Mouse (Mus musculus) stomach, embryonic 14.5 days (tissue): ENCODE measurements around the gene Acsl1. TPM values are rescaled to one million over a fixed set of nuclear protein-coding genes. Genes with fewer than 3 reads are reported as not detected.

Source experiments
- ATAC-seq: fragments of 200-750 bp; cut with Nextera tagmentation; 2 replicates; pipeline ENCODE4 v1.8.0; 2017; ENCODE audit warnings: low read depth, moderate TSS enrichment; ENCODE audit not compliant: insufficient number of reproducible peaks, insufficient read depth, low FRiP score
- H3K27ac ChIP-seq: fragments of 300-500 bp; sonication (generic); 2 replicates; pipeline ENCODE4 v1.5.1; 2014; ENCODE audit warnings: mild to moderate bottlenecking, low read length, moderate library complexity, mixed read lengths
- H3K27me3 ChIP-seq: fragments of 300-500 bp; sonication (generic); 2 replicates; pipeline ENCODE4 v1.6.1; 2014; ENCODE audit warnings: low read length, control low read depth, mixed read lengths; ENCODE audit not compliant: control insufficient read depth, insufficient read depth
- H3K36me3 ChIP-seq: fragments of 300-500 bp; sonication (generic); 2 replicates; pipeline ENCODE4 v1.6.1; 2014; ENCODE audit warnings: mild to moderate bottlenecking, control low read depth, low read length, moderate library complexity, mixed read lengths; ENCODE audit not compliant: control insufficient read depth, insufficient read depth
- H3K4me1 ChIP-seq: fragments of 300-500 bp; sonication (generic); 2 replicates; pipeline ENCODE4 v1.6.1; 2014; ENCODE audit warnings: low read length, control low read depth, mixed read lengths; ENCODE audit not compliant: control insufficient read depth, insufficient read depth
- H3K4me2 ChIP-seq: fragments of 300-500 bp; sonication (generic); replicated peaks from 2 replicates; pipeline ENCODE4 v1.6.1; 2014; ENCODE audit warnings: low read depth, low read length, control low read depth
- H3K4me3 ChIP-seq: fragments of 300-500 bp; sonication (generic); 2 replicates; pipeline ENCODE4 v1.5.1; 2014; ENCODE audit warnings: low read depth, low read length, control low read depth
- H3K9ac ChIP-seq: fragments of 300-500 bp; sonication (generic); replicated peaks from 2 replicates; pipeline ENCODE4 v1.6.1; 2014; ENCODE audit warnings: low read depth, mild to moderate bottlenecking, control low read depth, low read length, moderate library complexity, mixed read lengths
- H3K9me3 ChIP-seq: fragments of 300-500 bp; sonication (generic); 2 replicates; pipeline ENCODE4 v1.6.1; 2016; ENCODE audit warnings: low read depth, low read length, control low read depth; ENCODE audit not compliant: control insufficient read depth
- WGBS: fragments of 180-500 bp; shearing (Covaris S2); extraction: QIAGEN DNeasy Blood & Tissue Kit; methylation state at CpG from one replicate; pipeline ENCODE4 v1.1.7; 2014; 5-methylcytosine and 5-hydroxymethylcytosine counted together
- polyA plus RNA-seq: library from polyadenylated mRNA; unstranded; fragments of >200 nt; fragmentation: Nextera tagmentation; extraction: Ambion mirVana; gene quantifications from 2 replicates; pipeline ENCODE4 v1.2.1, GENCODE M21; 2014

The Acsl1 gene
- polyA plus RNA-seq, 1 experiment from 2014 or later, result 17.8 TPM

DNA sequence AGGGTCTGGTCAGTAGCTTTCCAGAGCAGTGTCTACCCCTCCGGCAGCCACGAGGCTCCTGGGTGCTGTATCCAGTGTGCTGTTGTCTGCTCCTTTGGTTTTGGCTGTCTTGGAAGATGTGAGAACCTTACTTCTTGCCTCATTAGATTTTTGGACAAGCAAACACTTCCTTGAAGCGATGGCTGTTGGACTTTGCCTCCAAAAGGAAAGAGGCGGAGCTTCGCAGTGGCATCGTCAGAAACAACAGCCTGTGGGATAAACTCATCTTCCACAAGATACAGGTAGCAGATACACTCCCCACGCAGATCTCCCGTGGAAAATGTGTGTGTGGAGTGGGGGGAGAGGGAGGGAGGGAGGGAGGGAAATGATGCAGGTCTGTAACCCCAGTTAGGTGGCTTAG, 55.3 kb downstream of the Acsl1 start:
- no peak overlapping the region for H3K9ac ChIP-seq
- H3K27ac ChIP-seq, result no peak overlapping the region
- H3K27me3 ChIP-seq, result no peaks in the 10 kb centered on the region
- H3K36me3 ChIP-seq, result no peaks in the 10 kb centered on the region
- ATAC-seq, result no peak
- WGBS, result 88% methylated on average over 8 of the region's 8 CpGs
- H3K4me3 ChIP-seq, result no peak overlapping the region
- H3K4me1 ChIP-seq, result no peaks in the 10 kb centered on the region; the same call in 1 of the 2 replicates
- no peaks in the 10 kb centered on the region for H3K9me3 ChIP-seq
- no peak overlapping the region for H3K4me2 ChIP-seq

DNA sequence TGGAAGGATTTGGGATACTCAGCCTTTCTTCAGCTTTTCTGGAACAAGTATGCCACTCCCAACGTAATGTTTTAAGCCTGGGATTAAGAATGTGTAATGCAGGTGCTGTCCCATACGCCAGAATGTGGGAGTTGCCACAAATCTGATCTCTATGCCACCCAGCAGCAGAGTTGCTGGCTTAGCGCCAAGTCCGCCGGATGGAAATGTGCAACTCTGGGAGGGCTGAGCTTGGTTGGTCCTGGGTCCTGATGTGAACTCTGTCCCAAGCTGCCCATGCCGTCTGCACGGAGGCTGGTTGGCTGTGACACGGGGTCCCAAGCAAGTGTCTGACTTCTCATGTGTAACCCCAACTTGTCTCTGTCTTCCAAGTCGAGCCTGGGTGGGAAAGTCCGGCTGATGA, 56.0 kb downstream of the Acsl1 start:
- Histone ChIP-seq H3K9me3 (no peaks in the 10 kb centered on the region), H3K27ac (no peak overlapping the region), H3K9ac (no peak overlapping the region), H3K27me3 (no peaks in the 10 kb centered on the region), H3K4me1 (no peaks in the 10 kb centered on the region; the same call in 1 of the 2 replicates), H3K4me2 (no peak overlapping the region), H3K4me3 (no peak overlapping the region), H3K36me3 (0 out of 2 replicates have a peak, but pooled peaks cover 4% of the 10 kb centered on the region)
- peak; percentile 31; the same call in 1 of the 2 replicates for ATAC-seq
- WGBS, result 59% methylated on average over 10 of the region's 10 CpGs

DNA sequence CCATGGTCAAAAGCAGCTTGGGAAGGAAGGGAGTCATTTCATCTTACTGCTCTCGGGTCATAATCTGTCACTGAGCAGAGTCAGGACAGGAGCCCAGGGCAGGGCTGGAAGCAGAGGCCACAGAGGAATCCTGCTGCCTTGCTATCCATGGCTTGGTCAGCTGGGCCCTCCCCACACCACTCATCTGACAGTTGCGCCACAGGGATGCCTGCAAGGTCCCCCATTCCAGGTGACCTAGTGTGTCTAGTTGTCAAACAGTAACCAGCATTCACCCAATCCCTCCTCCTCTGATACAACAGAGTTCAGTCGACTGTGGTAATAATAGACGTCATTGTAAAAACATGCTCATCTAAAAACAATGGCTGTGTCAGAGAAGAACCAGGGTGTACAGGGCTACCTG, 58.7 kb downstream of the Acsl1 start:
- WGBS, result 69% methylated on average over 4 of the region's 4 CpGs
- H3K4me1 ChIP-seq, result no peaks in the 10 kb centered on the region; the same call in 1 of the 2 replicates
- no peak overlapping the region for H3K27ac ChIP-seq
- no peak overlapping the region for H3K9ac ChIP-seq
- ATAC-seq, result no peak
- 0 out of 2 replicates have a peak, but pooled peaks cover 6% of the 10 kb centered on the region for H3K36me3 ChIP-seq
- no peaks in the 10 kb centered on the region for H3K9me3 ChIP-seq
- H3K27me3 ChIP-seq, result no peaks in the 10 kb centered on the region
- no peak overlapping the region for H3K4me3 ChIP-seq
- no peak overlapping the region for H3K4me2 ChIP-seq

DNA sequence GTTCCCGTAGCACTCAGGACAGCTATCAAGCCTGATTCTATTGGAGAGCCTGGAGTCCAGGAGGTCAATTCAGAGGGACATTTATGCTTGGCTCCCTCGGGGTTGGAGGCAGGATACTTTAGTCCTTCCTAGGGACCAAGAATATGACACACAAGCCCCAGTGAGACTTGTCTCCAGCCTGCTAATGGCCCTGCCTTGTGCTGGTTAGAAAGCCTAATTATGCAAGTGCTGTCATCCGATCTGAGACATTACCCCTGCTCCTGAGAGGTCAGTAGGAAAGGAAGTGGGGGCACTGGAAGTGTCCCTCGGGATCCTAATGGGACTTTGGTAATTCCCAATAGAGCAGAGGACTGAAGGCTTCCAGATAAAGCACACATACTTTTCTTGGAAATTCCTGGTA, 59.7 kb downstream of the Acsl1 start:
- Histone ChIP-seq H3K4me3 (no peak overlapping the region), H3K36me3 (0 out of 2 replicates have a peak, but pooled peaks cover 6% of the 10 kb centered on the region), H3K27me3 (no peaks in the 10 kb centered on the region), H3K27ac (no peak overlapping the region), H3K9ac (no peak overlapping the region), H3K4me2 (no peak overlapping the region), H3K9me3 (no peaks in the 10 kb centered on the region), H3K4me1 (no peaks in the 10 kb centered on the region)
- 49% methylated on average over 4 of the region's 4 CpGs for WGBS
- no peak for ATAC-seq

DNA sequence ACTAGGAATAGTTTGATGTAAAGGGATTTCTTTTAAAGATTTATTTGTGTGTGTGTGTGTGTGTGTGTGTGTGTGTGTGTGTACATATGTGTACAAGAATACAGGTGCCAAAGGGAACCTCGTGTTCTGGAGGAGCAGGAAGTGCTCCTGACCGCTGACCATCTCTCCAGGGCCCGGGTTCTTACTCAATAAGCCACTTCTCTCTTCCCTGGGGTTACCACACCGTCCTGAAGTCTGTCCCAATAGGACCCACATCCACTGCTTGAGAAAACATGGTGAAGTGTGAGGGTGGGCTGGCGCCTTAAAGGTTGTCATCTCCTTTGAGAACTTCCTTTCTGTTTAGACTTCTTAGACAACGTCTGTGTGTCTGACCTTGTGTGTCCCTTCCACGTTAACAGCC, 63.1 kb downstream of the Acsl1 start:
- Histone ChIP-seq H3K4me3 (no peak overlapping the region), H3K4me1 (no peaks in the 10 kb centered on the region), H3K27me3 (no peaks in the 10 kb centered on the region), H3K27ac (no peak overlapping the region), H3K9me3 (no peaks in the 10 kb centered on the region), H3K4me2 (no peak overlapping the region), H3K36me3 (0 out of 2 replicates have a peak, but pooled peaks cover 6% of the 10 kb centered on the region), H3K9ac (no peak overlapping the region)
- ATAC-seq, result no peak
- 86% methylated on average over 7 of the region's 7 CpGs for WGBS

DNA sequence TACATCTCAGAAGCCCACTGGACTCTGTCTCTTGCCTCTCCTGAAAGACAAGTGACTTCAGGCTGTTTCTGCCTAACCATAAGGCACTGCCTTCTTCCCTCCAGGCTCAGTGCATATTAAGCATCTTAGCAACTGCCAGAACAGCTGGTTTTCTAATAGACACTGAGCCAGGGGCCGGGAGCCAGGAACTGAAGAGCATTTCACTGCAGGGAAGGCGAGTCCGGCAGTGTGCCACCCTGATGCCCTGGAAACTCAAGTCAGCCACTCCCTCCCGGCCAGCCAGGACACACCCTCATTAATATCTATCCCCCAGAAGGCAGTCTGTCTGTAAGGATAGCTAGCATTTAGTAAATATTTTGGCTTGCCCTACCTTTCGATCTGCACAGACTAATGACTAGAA, 68.9 kb downstream of the Acsl1 start:
- 0 out of 2 replicates have a peak, but pooled peaks have one; percentile 58 for ATAC-seq
- H3K9ac ChIP-seq, result no peak overlapping the region
- H3K4me2 ChIP-seq, result no peak overlapping the region
- no peak overlapping the region for H3K27ac ChIP-seq
- no peaks in the 10 kb centered on the region for H3K9me3 ChIP-seq
- H3K36me3 ChIP-seq, result no peaks in the 10 kb centered on the region
- no peak overlapping the region for H3K4me3 ChIP-seq
- no peaks in the 10 kb centered on the region for H3K27me3 ChIP-seq
- 49% methylated on average over 5 of the region's 5 CpGs for WGBS
- H3K4me1 ChIP-seq, result no peaks in the 10 kb centered on the region

DNA sequence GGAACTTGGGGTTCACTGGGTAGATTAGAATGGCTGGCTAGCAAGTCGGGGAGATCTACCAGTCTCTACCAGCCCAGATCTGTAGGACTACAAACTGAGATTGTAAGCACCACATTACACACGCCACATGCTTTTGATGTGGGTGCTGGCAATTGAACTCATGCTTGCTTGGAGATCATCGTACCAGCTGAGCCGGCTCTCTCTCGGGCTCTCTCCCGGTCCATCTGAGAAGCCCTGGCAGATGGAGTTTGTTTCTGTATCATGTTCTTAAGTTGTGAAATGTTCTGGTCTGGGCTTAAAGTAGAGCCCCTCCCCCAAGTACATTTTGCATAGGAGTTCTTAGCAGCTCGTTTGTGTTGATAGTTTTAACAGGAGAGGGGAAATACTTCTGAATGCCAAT, 72.4 kb downstream of the Acsl1 start:
- no peaks in the 10 kb centered on the region for H3K4me1 ChIP-seq
- H3K9me3 ChIP-seq, result no peaks in the 10 kb centered on the region
- H3K4me3 ChIP-seq, result no peak overlapping the region
- no peak overlapping the region for H3K9ac ChIP-seq
- H3K27me3 ChIP-seq, result no peaks in the 10 kb centered on the region
- no peaks in the 10 kb centered on the region for H3K36me3 ChIP-seq
- H3K27ac ChIP-seq, result no peak overlapping the region
- H3K4me2 ChIP-seq, result no peak overlapping the region
- no peak for ATAC-seq
- 74% methylated on average over 7 of the region's 7 CpGs for WGBS

DNA sequence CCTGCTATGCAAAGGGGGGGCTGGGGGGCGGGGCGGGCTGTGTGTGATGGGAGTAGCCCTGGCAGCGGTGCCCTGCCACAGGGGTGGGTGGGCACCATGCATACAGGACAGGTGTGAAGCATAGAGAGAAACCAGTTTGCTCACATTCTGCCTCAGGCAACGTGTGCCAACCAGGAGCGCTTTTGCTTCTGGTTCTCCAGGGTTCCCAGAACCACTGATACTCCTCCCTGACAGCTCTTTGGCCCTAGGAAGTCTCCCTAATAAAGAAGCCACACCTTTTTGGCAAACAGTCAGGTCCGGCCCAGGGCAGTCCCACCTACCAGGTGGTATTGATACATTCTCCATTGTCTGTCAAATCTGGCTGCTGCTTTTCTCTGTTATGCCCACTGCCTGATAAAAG, 72.8 kb downstream of the Acsl1 start:
- 66% methylated on average over 6 of the region's 6 CpGs for WGBS
- no peak overlapping the region for H3K4me2 ChIP-seq
- no peak overlapping the region for H3K27ac ChIP-seq
- no peak overlapping the region for H3K4me3 ChIP-seq
- no peaks in the 10 kb centered on the region for H3K27me3 ChIP-seq
- H3K4me1 ChIP-seq, result no peaks in the 10 kb centered on the region
- ATAC-seq, result peak; percentile 33; the same call in 1 of the 2 replicates
- no peaks in the 10 kb centered on the region for H3K36me3 ChIP-seq
- no peak overlapping the region for H3K9ac ChIP-seq
- no peaks in the 10 kb centered on the region for H3K9me3 ChIP-seq

DNA sequence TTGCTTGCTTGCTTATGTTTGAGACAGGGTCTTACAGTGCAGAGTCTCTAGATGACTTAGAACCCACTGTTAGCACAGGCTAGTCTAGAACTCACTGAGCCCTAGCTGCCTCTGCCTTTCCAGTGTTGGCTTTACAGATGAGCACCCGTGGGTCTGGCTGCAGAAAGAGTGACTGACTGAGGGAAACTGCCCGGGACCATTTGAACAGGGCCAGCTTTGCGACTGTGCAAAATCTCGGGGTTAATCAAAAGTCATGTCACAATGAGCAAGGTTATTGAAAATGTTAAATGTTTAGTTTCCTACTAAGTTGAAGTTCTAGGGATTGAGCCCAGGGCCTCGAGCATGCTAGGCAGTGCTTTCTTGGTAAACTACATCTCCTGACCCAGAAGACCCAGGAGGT, 75.0 kb downstream of the Acsl1 start:
- 84% methylated on average over 5 of the region's 5 CpGs for WGBS
- H3K4me1 ChIP-seq, result no peaks in the 10 kb centered on the region
- H3K27ac ChIP-seq, result no peak overlapping the region
- no peaks in the 10 kb centered on the region for H3K27me3 ChIP-seq
- H3K9ac ChIP-seq, result no peak overlapping the region
- ATAC-seq, result no peak
- H3K4me2 ChIP-seq, result no peak overlapping the region
- no peak overlapping the region for H3K4me3 ChIP-seq
- no peaks in the 10 kb centered on the region for H3K36me3 ChIP-seq
- H3K9me3 ChIP-seq, result no peaks in the 10 kb centered on the region
